Mouse (Mus musculus) layer of hippocampus, adult 8-10 months (tissue): ENCODE data around the gene Clcn1. TPM values are rescaled to one million over a fixed set of nuclear protein-coding genes. Genes with fewer than 3 reads are reported as not detected.

Source experiments
- DNase-seq, 2 experiments: peaks; one replicate each; pipeline ENCODE4 v3.0.0; 2022; ENCODE audit warnings: low spot score in 2 of 2
- total RNA-seq, 4 experiments: library from RNA; stranded (reverse); gene quantifications; 2 replicates each; pipeline ENCODE4 v1.2.4; 2022

Clcn1 gene
- total RNA-seq, 4 experiments from 2014 or later, result 2.9 to 4.3 (median 3.4) TPM

- peak; percentile 60 to 72 for DNase-seq
Measured at GRCm38 (mm10) chr6:42350021-42350967, 63.8 kb downstream of the Clcn1 start.

- DNase-seq, result no peak
Measured at GRCm38 (mm10) chr6:42350968-42351775, 64.7 kb downstream of the Clcn1 start.

GRCm38 (mm10) chr6:42351776-42352485, 65.4 kb downstream of the Clcn1 start:
- DNase-seq, result no peak

- DNase-seq, result no peak
Measured at GRCm38 (mm10) chr6:42352486-42352846, 66.0 kb downstream of the Clcn1 start.

- DNase-seq, result no peak
Measured at GRCm38 (mm10) chr6:42353180-42353579, 66.7 kb downstream of the Clcn1 start.

GRCm38 (mm10) chr6:42354076-42355019, 67.9 kb downstream of the Clcn1 start:
- DNase-seq, result no peak

GRCm38 (mm10) chr6:42355366-42355765, 68.9 kb downstream of the Clcn1 start:
- DNase-seq, result no peak

- DNase-seq, result no peak
Measured at GRCm38 (mm10) chr6:42355794-42356600, 69.5 kb downstream of the Clcn1 start.

- no peak for DNase-seq
Measured at GRCm38 (mm10) chr6:42356913-42357312, 70.4 kb downstream of the Clcn1 start.

GRCm38 (mm10) chr6:42357901-42358300, 71.4 kb downstream of the Clcn1 start:
- DNase-seq, result no peak

- DNase-seq, result no peak
Measured at GRCm38 (mm10) chr6:42358901-42359300, 72.4 kb downstream of the Clcn1 start.

GRCm38 (mm10) chr6:42359364-42360147, 73.1 kb downstream of the Clcn1 start:
- DNase-seq, result no peak

GRCm38 (mm10) chr6:42360231-42360840, 73.9 kb downstream of the Clcn1 start:
- DNase-seq, result no peak

- no peak for DNase-seq
Measured at GRCm38 (mm10) chr6:42361041-42361895, 74.8 kb downstream of the Clcn1 start.

- no peak for DNase-seq
Measured at GRCm38 (mm10) chr6:42362074-42362473, 75.6 kb downstream of the Clcn1 start.

- no peak for DNase-seq
Measured at GRCm38 (mm10) chr6:42362497-42362896, 76.0 kb downstream of the Clcn1 start.

GRCm38 (mm10) chr6:42362974-42363373, 76.5 kb downstream of the Clcn1 start:
- DNase-seq, result no peak
